Mouse (Mus musculus) forebrain, postnatal 0 days (tissue): ENCODE measurements at regions not wholly inside any gene's neighbourhood (a gene's known extent, or its start where the extent isn't known, plus 50 kb on each side); places are given as distances from the start of the nearest gene placed in this dataset.

Source experiments
- ATAC-seq: fragments of 200-750 bp; cut with Nextera tagmentation; 2 replicates; pipeline ENCODE4 v1.8.0; 2017; ENCODE audit warnings: mild to moderate bottlenecking, moderate library complexity
- DNase-seq: peaks from one replicate; pipeline ENCODE4 v3.0.0-alpha.2; 2015
- H3K27ac ChIP-seq: fragments of 300-500 bp; sonication (generic); 2 replicates; pipeline ENCODE4 v1.5.1; 2014; ENCODE audit warnings: low read depth, mild to moderate bottlenecking, antibody characterized with exemption, low read length, moderate library complexity, mixed read lengths
- H3K27me3 ChIP-seq: fragments of 300-500 bp; sonication (generic); 2 replicates; pipeline ENCODE4 v1.6.1; 2014; ENCODE audit warnings: mild to moderate bottlenecking, low read length, mixed read lengths; ENCODE audit not compliant: insufficient read depth
- H3K36me3 ChIP-seq: fragments of 300-500 bp; sonication (generic); 2 replicates; pipeline ENCODE4 v1.6.1; 2014; ENCODE audit warnings: mild to moderate bottlenecking, moderate library complexity; ENCODE audit not compliant: insufficient read depth
- H3K4me1 ChIP-seq: fragments of 300-500 bp; sonication (generic); 2 replicates; pipeline ENCODE4 v1.6.1; 2014; ENCODE audit warnings: antibody characterized with exemption; ENCODE audit not compliant: insufficient read depth
- H3K4me2 ChIP-seq: fragments of 300-500 bp; sonication (generic); 2 replicates; pipeline ENCODE4 v1.6.1; 2014; ENCODE audit warnings: low read depth, mild to moderate bottlenecking, moderate library complexity
- H3K4me3 ChIP-seq: fragments of 300-500 bp; sonication (generic); 2 replicates; pipeline ENCODE4 v1.5.1; 2014; ENCODE audit warnings: low read depth, low read length, mixed read lengths
- H3K9ac ChIP-seq: fragments of 300-500 bp; sonication (generic); 2 replicates; pipeline ENCODE4 v1.6.1; 2014; ENCODE audit warnings: mild to moderate bottlenecking
- H3K9me3 ChIP-seq: fragments of 300-500 bp; sonication (generic); 2 replicates; pipeline ENCODE4 v1.6.1; 2016; ENCODE audit warnings: low read length
- CTCF ChIP-seq: sonication (generic); IDR thresholded peaks from 2 replicates; pipeline ENCODE4 v1.5.1; 2016; ENCODE audit warnings: antibody characterized with exemption, control low read depth, low read depth
- WGBS: fragments of 180-500 bp; shearing (Covaris S2); extraction: QIAGEN DNeasy Blood & Tissue Kit; methylation state at CpG from one replicate; pipeline ENCODE4 v1.1.7; 2014; 5-methylcytosine and 5-hydroxymethylcytosine counted together

- no peak overlapping the region for H3K4me2 ChIP-seq
- H3K4me3 ChIP-seq = no peak overlapping the region
- ATAC-seq (no peak), DNase-seq (no peak)
- H3K27me3 ChIP-seq = no peaks in the 10 kb centered on the region
- no peak overlapping the region for H3K9ac ChIP-seq
- no peaks in the 10 kb centered on the region for H3K4me1 ChIP-seq
- TF ChIP-seq CTCF = no peak
- no peaks in the 10 kb centered on the region for H3K36me3 ChIP-seq
- no peaks in the 10 kb centered on the region for H3K9me3 ChIP-seq
- H3K27ac ChIP-seq = no peak overlapping the region
Observed at GRCm38 (mm10) chrX:92981141-92981540, 305.1 kb upstream of the Arx start.

GRCm38 (mm10) chrX:93002236-93002976 lies 283.8 kb upstream of the Arx start:
- TF ChIP-seq CTCF = no peak
- H3K27me3 ChIP-seq = no peaks in the 10 kb centered on the region
- H3K4me1 ChIP-seq = no peaks in the 10 kb centered on the region
- H3K27ac ChIP-seq = no peak overlapping the region
- no peaks in the 10 kb centered on the region for H3K36me3 ChIP-seq
- no peak overlapping the region for H3K4me2 ChIP-seq
- H3K9me3 ChIP-seq = no peaks in the 10 kb centered on the region
- 50% methylated on average over 9 of the region's 9 CpGs for WGBS
- ATAC-seq = no peak
- DNase-seq = no peak
- no peak overlapping the region for H3K9ac ChIP-seq
- no peak overlapping the region for H3K4me3 ChIP-seq

DNA sequence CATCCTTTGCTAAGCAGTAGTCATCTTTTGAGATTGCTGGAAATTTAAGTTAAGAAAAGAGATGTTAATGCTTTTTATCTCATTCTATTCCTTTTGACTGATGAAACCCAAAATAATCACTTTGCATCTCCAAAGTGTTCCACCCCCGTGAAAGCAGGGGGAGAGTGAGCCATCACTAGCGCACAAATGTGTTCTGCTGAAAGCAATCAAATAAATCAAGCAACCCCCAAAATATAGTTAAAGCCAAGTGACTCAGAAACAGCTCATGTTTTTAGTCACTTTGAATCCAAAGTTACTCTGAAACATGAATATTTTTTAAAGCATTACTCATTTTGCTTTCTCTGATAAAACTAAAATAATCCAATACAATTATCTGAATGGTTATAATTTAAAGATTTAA lies 279.6 kb upstream of the Arx start:
- Histone ChIP-seq H3K27me3 (no peaks in the 10 kb centered on the region), H3K9me3 (no peaks in the 10 kb centered on the region), H3K4me2 (no peak overlapping the region), H3K36me3 (no peaks in the 10 kb centered on the region), H3K4me1 (no peaks in the 10 kb centered on the region), H3K27ac (no peak overlapping the region), H3K9ac (no peak overlapping the region), H3K4me3 (no peak overlapping the region)
- 71% methylated on average over 2 of the region's 2 CpGs for WGBS
- TF ChIP-seq CTCF = no peak
- ATAC-seq (no peak), DNase-seq (no peak)

DNA sequence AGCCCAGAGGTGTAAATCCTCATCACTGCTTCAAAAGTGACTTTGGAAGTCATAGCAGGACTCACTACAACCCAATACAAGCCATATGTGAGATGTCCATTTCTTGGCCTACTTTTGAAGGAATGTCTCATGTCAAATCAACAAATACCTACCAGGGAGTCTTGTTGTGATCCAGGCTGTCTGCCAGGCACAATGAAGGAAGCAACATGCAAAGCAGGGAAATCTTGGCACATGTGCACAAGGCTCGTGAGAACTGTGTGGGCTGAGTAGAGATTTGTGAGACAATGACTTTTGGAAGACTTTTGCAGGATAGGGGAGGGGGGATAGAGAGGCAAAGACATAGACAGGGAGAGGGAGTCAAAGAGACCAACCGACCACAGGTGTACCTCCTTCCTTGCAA lies 274.7 kb upstream of the Arx start:
- Histone ChIP-seq H3K4me1 (no peaks in the 10 kb centered on the region), H3K36me3 (no peaks in the 10 kb centered on the region), H3K9ac (no peak overlapping the region), H3K27ac (no peak overlapping the region), H3K4me3 (no peak overlapping the region), H3K9me3 (no peaks in the 10 kb centered on the region), H3K4me2 (no peak overlapping the region), H3K27me3 (no peaks in the 10 kb centered on the region)
- no peak for ATAC-seq
- no peak for DNase-seq
- WGBS = 52% methylated on average over 2 of the region's 2 CpGs
- no peak for TF ChIP-seq CTCF

- Histone ChIP-seq H3K36me3 (no peaks in the 10 kb centered on the region), H3K27ac (no peak overlapping the region), H3K27me3 (no peaks in the 10 kb centered on the region), H3K4me3 (no peak overlapping the region), H3K9ac (no peak overlapping the region), H3K4me1 (no peaks in the 10 kb centered on the region), H3K4me2 (no peak overlapping the region), H3K9me3 (no peaks in the 10 kb centered on the region)
- WGBS = 73% methylated on average over 3 of the region's 3 CpGs
- no peak for ATAC-seq
- TF ChIP-seq CTCF = no peak
- no peak for DNase-seq
Observed at GRCm38 (mm10) chrX:93016391-93016790, 269.9 kb upstream of the Arx start.

DNA sequence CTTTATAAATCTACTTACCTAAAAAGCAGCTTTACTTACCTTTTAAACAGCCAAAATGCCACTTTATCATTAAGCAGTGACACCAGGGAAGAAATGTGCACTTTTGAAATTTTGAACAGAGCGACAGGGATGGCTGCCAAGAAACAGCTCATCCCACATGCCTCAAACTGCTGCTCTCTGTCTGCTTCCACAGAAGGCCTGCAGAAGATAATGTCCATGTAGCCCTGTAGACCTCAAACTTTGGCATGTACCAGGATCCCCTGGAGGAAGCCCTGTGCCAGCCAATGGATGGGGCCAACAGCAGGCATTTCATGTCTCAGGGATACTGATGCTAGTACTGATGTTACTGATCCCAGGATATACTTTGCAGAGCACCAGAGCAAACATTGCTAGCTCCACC lies 245.1 kb upstream of the Arx start:
- ATAC-seq = no peak
- Histone ChIP-seq H3K27me3 (no peaks in the 10 kb centered on the region), H3K27ac (no peak overlapping the region), H3K9ac (no peak overlapping the region), H3K9me3 (no peaks in the 10 kb centered on the region), H3K4me3 (no peak overlapping the region), H3K4me2 (no peak overlapping the region), H3K4me1 (no peaks in the 10 kb centered on the region), H3K36me3 (no peaks in the 10 kb centered on the region)
- 72% methylated on average over 1 of the region's 1 CpGs for WGBS
- DNase-seq = no peak
- no peak for TF ChIP-seq CTCF

DNA sequence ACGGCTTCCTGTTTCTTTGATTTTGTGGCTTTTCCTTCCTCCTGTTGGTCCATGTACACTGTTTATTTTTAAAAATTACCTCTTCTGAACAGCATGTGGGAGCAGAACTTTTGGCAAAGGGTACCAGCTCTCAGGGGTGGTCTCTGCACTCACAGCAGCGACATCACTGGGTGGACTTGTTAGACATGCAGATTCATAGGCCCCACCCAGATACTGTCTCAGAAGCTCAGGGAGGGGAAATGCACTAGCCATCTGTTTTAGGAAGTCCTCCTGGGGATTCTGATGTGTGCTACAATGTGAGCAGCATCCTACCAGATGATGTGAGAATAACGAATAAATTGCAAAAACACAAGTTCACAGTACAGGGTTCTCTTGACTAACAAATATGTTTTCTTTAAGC lies 243.5 kb upstream of the Arx start:
- Histone ChIP-seq H3K9ac (no peak overlapping the region), H3K4me2 (no peak overlapping the region), H3K27ac (no peak overlapping the region), H3K4me1 (no peaks in the 10 kb centered on the region), H3K4me3 (no peak overlapping the region), H3K36me3 (no peaks in the 10 kb centered on the region), H3K27me3 (no peaks in the 10 kb centered on the region), H3K9me3 (no peaks in the 10 kb centered on the region)
- no peak for TF ChIP-seq CTCF
- DNase-seq = no peak
- WGBS = 61% methylated on average over 3 of the region's 3 CpGs
- ATAC-seq = peak; percentile 38
